Mouse (Mus musculus) limb, embryonic 14.5 days (tissue): ENCODE results near the gene Galk2. TPM values are rescaled to one million over a fixed set of nuclear protein-coding genes. Genes with fewer than 3 reads are reported as not detected.

Experiments
- ATAC-seq: fragments of 200-750 bp; cut with Nextera tagmentation; 2 replicates; pipeline ENCODE4 v1.8.0; 2017; ENCODE audit warnings: low read depth, moderate number of reproducible peaks, moderate TSS enrichment; ENCODE audit not compliant: low FRiP score
- DNase-seq: peaks from one replicate; pipeline ENCODE4 v3.0.0-alpha.2; 2015; ENCODE audit warnings: low spot score
- H3K27ac ChIP-seq: fragments of 300-500 bp; sonication (generic); replicated peaks from 2 replicates; pipeline ENCODE4 v1.5.1; 2014; ENCODE audit warnings: low read depth, mild to moderate bottlenecking, low read length, moderate library complexity, mixed read lengths
- H3K27me3 ChIP-seq: fragments of 300-500 bp; sonication (generic); 2 replicates; pipeline ENCODE4 v1.6.1; 2014; ENCODE audit warnings: low read length, mixed read lengths; ENCODE audit not compliant: control insufficient read depth, insufficient read depth
- H3K36me3 ChIP-seq: fragments of 300-500 bp; sonication (generic); 2 replicates; pipeline ENCODE4 v1.6.1; 2014; ENCODE audit warnings: mild to moderate bottlenecking, low read length, moderate library complexity, mixed read lengths; ENCODE audit not compliant: control insufficient read depth, insufficient read depth
- H3K4me1 ChIP-seq: fragments of 300-500 bp; sonication (generic); 2 replicates; pipeline ENCODE4 v1.6.1; 2014; ENCODE audit warnings: antibody characterized with exemption, low read length, mixed read lengths; ENCODE audit not compliant: control insufficient read depth, insufficient read depth
- H3K4me2 ChIP-seq: fragments of 300-500 bp; sonication (generic); replicated peaks from 2 replicates; pipeline ENCODE4 v1.6.1; 2014; ENCODE audit warnings: low read depth, mild to moderate bottlenecking, low read length, moderate library complexity; ENCODE audit not compliant: severe bottlenecking
- H3K4me3 ChIP-seq: fragments of 300-500 bp; sonication (generic); replicated peaks from 2 replicates; pipeline ENCODE4 v1.5.1; 2014; ENCODE audit warnings: low read length
- H3K9ac ChIP-seq: fragments of 300-500 bp; sonication (generic); 2 replicates; pipeline ENCODE4 v1.6.1; 2014; ENCODE audit warnings: mild to moderate bottlenecking, low read depth, low read length, moderate library complexity; ENCODE audit not compliant: severe bottlenecking
- H3K9me3 ChIP-seq: fragments of 300-500 bp; sonication (generic); 2 replicates; pipeline ENCODE4 v1.6.1; 2016; ENCODE audit warnings: low read length; ENCODE audit not compliant: control insufficient read depth
- POLR2A ChIP-seq: fragments of 200-500 bp; IDR thresholded peaks from 2 replicates; pipeline ENCODE4 v1.8.0; 2012; ENCODE audit warnings: inconsistent platforms, mild to moderate bottlenecking, moderate library complexity, borderline replicate concordance; ENCODE audit not compliant: insufficient read depth, insufficient read length; ENCODE audit errors: extremely low read depth
- WGBS: fragments of 180-500 bp; shearing (Covaris S2); extraction: QIAGEN DNeasy Blood & Tissue Kit; methylation state at CpG from one replicate; pipeline ENCODE4 v1.1.7; 2014; 5-methylcytosine and 5-hydroxymethylcytosine counted together
- polyA plus RNA-seq, 2 experiments: library from polyadenylated mRNA; depleted of rRNA in 1 of 2; stranded (reverse) in 1 of 2; unstranded in 1 of 2; fragments of >200 nt; fragmentation: Nextera tagmentation in 1 of 2; extraction: Ambion mirVana in 1 of 2; gene quantifications; 2 replicates each; pipeline versions ENCODE4 v1.2.1 to v1.2.3; 2012 to 2014

The Galk2 gene
- polyA plus RNA-seq, 2 experiments = 30.5 to 43.4 TPM

DNA sequence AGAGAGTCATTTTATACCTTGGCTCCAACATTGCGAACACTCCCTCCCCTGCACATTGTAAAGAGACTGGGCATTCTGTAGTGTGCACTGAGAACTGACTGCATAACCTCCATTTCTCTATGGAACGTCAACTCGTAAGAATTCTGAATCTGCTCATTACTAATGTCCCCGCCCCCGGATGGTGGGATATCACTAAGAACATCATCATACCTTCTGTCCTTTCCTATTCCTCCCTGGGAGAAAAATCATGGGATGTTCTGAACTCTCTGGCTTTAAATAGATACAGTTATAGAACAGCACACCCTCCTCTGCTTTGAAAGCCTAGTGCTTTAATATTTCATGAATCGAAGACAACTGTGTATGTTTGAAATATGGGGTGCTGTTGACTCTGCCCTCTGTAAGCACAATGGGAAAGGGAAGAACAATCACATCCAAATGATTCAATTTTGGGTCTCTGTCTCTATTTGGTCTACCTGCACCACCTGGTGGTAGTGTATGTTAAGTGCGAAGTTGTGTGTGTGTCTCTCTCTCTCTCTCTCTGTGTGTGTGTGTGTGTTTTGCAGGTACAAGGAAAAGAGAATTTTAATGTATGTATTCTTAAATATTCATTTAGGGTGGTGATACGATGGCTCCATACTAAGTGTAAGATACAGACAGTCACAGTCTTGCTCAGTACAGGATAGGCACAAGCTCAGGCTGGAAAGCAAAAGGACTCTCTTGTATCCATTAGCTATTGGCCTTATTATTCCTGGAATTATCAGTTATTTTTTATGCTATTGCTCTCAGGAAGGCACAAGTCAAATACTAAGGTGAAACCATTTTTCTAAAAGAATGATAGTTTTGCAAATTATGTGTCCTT lies 174.4 kb downstream of the Galk2 start:
- H3K27ac ChIP-seq = no peak overlapping the region
- no peaks in the 10 kb centered on the region for H3K36me3 ChIP-seq
- H3K4me2 ChIP-seq = no peak overlapping the region
- TF ChIP-seq POLR2A = no peak
- 0 out of 2 replicates have a peak, but pooled peaks cover 3% of the 10 kb centered on the region for H3K4me1 ChIP-seq
- 71% methylated on average over 8 of the region's 8 CpGs for WGBS
- H3K27me3 ChIP-seq = no peaks in the 10 kb centered on the region
- peak; percentile 32 for DNase-seq
- H3K4me3 ChIP-seq = no peak overlapping the region
- H3K9ac ChIP-seq = no peak overlapping the region
- no peaks in the 10 kb centered on the region for H3K9me3 ChIP-seq
- no peak for ATAC-seq

Other genes with a start within 250 kb of the Galk2 start
- gene Cep152, start 234.0 kb upstream of the Galk2 start, polyA plus RNA-seq (2012; rRNA removed) = 5.3 and 6.9 TPM in 2 replicates
- 5.3 and 6.2 TPM in 2 replicates for gene Cep152, start 234.0 kb upstream of the Galk2 start, polyA plus RNA-seq (2014; fragmentation: Nextera tagmentation; extraction: Ambion mirVana)
- 143 and 182 TPM in 2 replicates for gene Eid1, start 186.0 kb upstream of the Galk2 start, polyA plus RNA-seq (2012; rRNA removed)
- 298 and 313 TPM in 2 replicates for gene Eid1, start 186.0 kb upstream of the Galk2 start, polyA plus RNA-seq (2014; fragmentation: Nextera tagmentation; extraction: Ambion mirVana)
- 1.2 and 1.3 TPM in 2 replicates for gene Shc4, start 135.0 kb upstream of the Galk2 start, polyA plus RNA-seq (2012; rRNA removed)
- gene Shc4, start 135.0 kb upstream of the Galk2 start, polyA plus RNA-seq (2014; fragmentation: Nextera tagmentation; extraction: Ambion mirVana) = 0.74 and 1.1 TPM in 2 replicates
- gene Secisbp2l, start 76.2 kb upstream of the Galk2 start, polyA plus RNA-seq (2012; rRNA removed) = 14.5 and 15.2 TPM in 2 replicates
- gene Secisbp2l, start 76.2 kb upstream of the Galk2 start, polyA plus RNA-seq (2014; fragmentation: Nextera tagmentation; extraction: Ambion mirVana) = 22.6 and 25.6 TPM in 2 replicates
- 49.0 and 75.1 TPM in 2 replicates for gene Cops2, start within 50 bp of the Galk2 start, polyA plus RNA-seq (2012; rRNA removed)
- 85.4 and 86.7 TPM in 2 replicates for gene Cops2, start within 50 bp of the Galk2 start, polyA plus RNA-seq (2014; fragmentation: Nextera tagmentation; extraction: Ambion mirVana)
- 11.8 and 13.2 TPM in 2 replicates for gene Fgf7, start 175.5 kb downstream of the Galk2 start, polyA plus RNA-seq (2012; rRNA removed)
- 13.1 and 15.7 TPM in 2 replicates for gene Fgf7, start 175.5 kb downstream of the Galk2 start, polyA plus RNA-seq (2014; fragmentation: Nextera tagmentation; extraction: Ambion mirVana)